Mouse (Mus musculus) gastrocnemius, postnatal 14 days (tissue): Measurements from ENCODE around the gene Col16a1. TPM values are rescaled to one million over a fixed set of nuclear protein-coding genes. Genes with fewer than 3 reads are reported as not detected.

Experiments used
- DNase-seq: peaks from one replicate; pipeline ENCODE4 v3.0.0; 2021; ENCODE audit warnings: mixed read lengths
- intact Hi-C: fragments of 180-260 bp; cut with DNase I; formaldehyde crosslinking; loops from one replicate; pipeline ENCODE4 v1.15.1; 2025; ENCODE audit warnings: low total_unique reads
- total RNA-seq, 2 experiments: library from RNA; stranded (reverse); gene quantifications; 2 replicates each; pipeline ENCODE4 v1.2.3; 2021

The Col16a1 gene
- total RNA-seq, 2 experiments from 2014 or later = 37.9 to 46.5 TPM

- DNase-seq = no peak
- intact Hi-C loops = no loop called here
Observed at GRCm38 (mm10) chr4:130120752-130121151, 73.1 kb downstream of the Col16a1 start.

- intact Hi-C loops = no loop called here
Observed at GRCm38 (mm10) chr4:130121560-130121959, 73.9 kb downstream of the Col16a1 start.

GRCm38 (mm10) chr4:130123020-130123419 lies 75.4 kb downstream of the Col16a1 start:
- intact Hi-C loops = no loop called here
- no peak for DNase-seq

More at GRCm38 (mm10) chr4:130121560-130121959, 73.9 kb downstream of the Col16a1 start:
- DNase-seq = no peak

- intact Hi-C loops = no loop called here
- DNase-seq = no peak
Observed at GRCm38 (mm10) chr4:130124110-130124509, 76.5 kb downstream of the Col16a1 start.

- DNase-seq = no peak
- intact Hi-C loops = no loop called here
Observed at GRCm38 (mm10) chr4:130125164-130125563, 77.5 kb downstream of the Col16a1 start.

GRCm38 (mm10) chr4:130125935-130126334 lies 78.3 kb downstream of the Col16a1 start:
- DNase-seq = no peak
- intact Hi-C loops = no loop called here

- intact Hi-C loops = no loop called here
- DNase-seq = no peak
Observed at GRCm38 (mm10) chr4:130128907-130129306, 81.3 kb downstream of the Col16a1 start.

GRCm38 (mm10) chr4:130130082-130130481 lies 82.4 kb downstream of the Col16a1 start:
- DNase-seq = no peak
- intact Hi-C loops = no loop called here

GRCm38 (mm10) chr4:130130641-130131350 lies 83.2 kb downstream of the Col16a1 start:
- intact Hi-C loops = no loop called here
- no peak for DNase-seq

GRCm38 (mm10) chr4:130131448-130132105 lies 83.9 kb downstream of the Col16a1 start:
- intact Hi-C loops = no loop called here
- no peak for DNase-seq

- intact Hi-C loops = no loop called here
Observed at GRCm38 (mm10) chr4:130133399-130133798, 85.8 kb downstream of the Col16a1 start.

GRCm38 (mm10) chr4:130138441-130139213 lies 91.0 kb downstream of the Col16a1 start:
- intact Hi-C loops = loop anchor here (2.0 kb wide), 1 partner anchor 50 kb away; no protein-coding TSS in a partner anchor
- DNase-seq = peak; percentile 74

More at GRCm38 (mm10) chr4:130133399-130133798, 85.8 kb downstream of the Col16a1 start:
- DNase-seq = no peak

GRCm38 (mm10) chr4:130139214-130139492 lies 91.5 kb downstream of the Col16a1 start, which contains the start of gene Hcrtr1:
TSS of gene Hcrtr1 (minus strand) at chr4:130139359.
- intact Hi-C loops = loop anchor here (2.0 kb wide), 1 partner anchor 50 kb away; no protein-coding TSS in a partner anchor

GRCm38 (mm10) chr4:130140992-130141402 lies 93.4 kb downstream of the Col16a1 start:
- intact Hi-C loops = no loop called here
- no peak for DNase-seq

More at GRCm38 (mm10) chr4:130139214-130139492, 91.5 kb downstream of the Col16a1 start, which contains the start of gene Hcrtr1:
- DNase-seq = no peak

- no peak for DNase-seq
- intact Hi-C loops = no loop called here
Observed at GRCm38 (mm10) chr4:130141786-130142185, 94.1 kb downstream of the Col16a1 start.

- no peak for DNase-seq
- intact Hi-C loops = no loop called here
Observed at GRCm38 (mm10) chr4:130148405-130148804, 100.8 kb downstream of the Col16a1 start.
